Comparison of ENCODE assay signal across 7 mouse cellular contexts in genomic region chr1:25828971-25829920, GRCm38 (mm10). TPM values are rescaled to one million over a fixed set of nuclear protein-coding genes. Genes with fewer than 3 reads are reported as not detected.
DNase-seq lines count a peak whose midpoint lies in the region; ATAC-seq and TF ChIP-seq lines count a peak whose summit lies in the region.

TSS of gene Adgrb3 (minus strand) at chr1:25829707.

- intact Hi-C loops in left cerebral cortex, postnatal 10 days (cut with DNase I), result loop anchor here (5.0 to 10.0 kb wide), 4 partner anchors 132 to 1464 kb away; no protein-coding TSS in a partner anchor

- DNase-seq in brain, adult 2 months (ENCODE audit: low read depth, low spot score), result peak; percentile 84
- peak; percentile 63 for DNase-seq in forebrain, embryonic 14.5 days (ENCODE audit: low spot score)
- DNase-seq in left cerebral cortex, postnatal 10 days (ENCODE audit: extremely low spot score in 1 of 2, low spot score in 2 of 2), result peak; percentile 35 to 52
- DNase-seq in kidney, adult 11 months, result no peak

- TF ChIP-seq POLR2A in ES-Bruce4 (IDR thresholded peaks at IDR 0.05; ENCODE audit: insufficient read depth, low read length), result no peak

- no peaks in the 10 kb centered on the region for H3K9me3 ChIP-seq in ES-Bruce4 (replicated peaks; ENCODE audit: control insufficient read depth, insufficient read depth, low read length, poor library complexity, severe bottlenecking)
- no peaks in the 10 kb centered on the region for H3K9me3 ChIP-seq in forebrain, embryonic 14.5 days (replicated peaks; ENCODE audit: control insufficient read depth, low read length)
- H3K9me3 ChIP-seq in neural tube, embryonic 14.5 days (ENCODE audit: control insufficient read depth, low read length), result no peaks in the 10 kb centered on the region

- peak within 1 kb of the TSS; percentile 95 for H3K4me3 ChIP-seq in ES-Bruce4 (ENCODE audit: low read depth, low read length)
- peak within 1 kb of the TSS; percentile 63 for H3K4me3 ChIP-seq in forebrain, embryonic 14.5 days (ENCODE audit: low read depth, low read length)
- H3K4me3 ChIP-seq in neural tube, embryonic 14.5 days (ENCODE audit: low read depth, low read length), result peak within 1 kb of the TSS; percentile 53

- ATAC-seq in forebrain, embryonic 14.5 days, result peak; percentile 49
- ATAC-seq in neural tube, embryonic 14.5 days (ENCODE audit: low read depth), result peak; percentile 42
- ATAC-seq in activated CD4-positive, CD25-positive, alpha-beta regulatory T cell, adult 4 months, result no peak

- no peak within 1 kb of the TSS for H3K27ac ChIP-seq in ES-Bruce4 (ENCODE audit: insufficient read depth, low read length)
- H3K27ac ChIP-seq in forebrain, embryonic 14.5 days (ENCODE audit: low read depth, low read length), result peak within 1 kb of the TSS; percentile 89
- peak within 1 kb of the TSS; percentile 83 for H3K27ac ChIP-seq in neural tube, embryonic 14.5 days (ENCODE audit: low read depth, low read length)

- TF ChIP-seq CTCF in ES-Bruce4 (IDR thresholded peaks at IDR 0.05; ENCODE audit: low read depth, low read length), result no peak

- no peak for TF ChIP-seq EP300 in ES-Bruce4 (IDR thresholded peaks at IDR 0.05; ENCODE audit: insufficient read depth, low read depth, low read length)

- no peaks in the 10 kb centered on the region for H3K4me1 ChIP-seq in ES-Bruce4 (ENCODE audit: control insufficient read depth, insufficient read depth, low read length)
- peaks cover 24% of the 10 kb centered on the region for H3K4me1 ChIP-seq in forebrain, embryonic 14.5 days (ENCODE audit: control insufficient read depth, insufficient read depth, low read length)
- peaks cover 21% of the 10 kb centered on the region; the same call in 1 of the 2 replicates for H3K4me1 ChIP-seq in neural tube, embryonic 14.5 days (ENCODE audit: control insufficient read depth, insufficient read depth, low read length)

- no peaks in the 10 kb centered on the region for H3K36me3 ChIP-seq in ES-Bruce4 (ENCODE audit: control insufficient read depth, insufficient read depth, low read length, poor library complexity, severe bottlenecking)
- no peaks in the 10 kb centered on the region for H3K36me3 ChIP-seq in forebrain, embryonic 14.5 days (ENCODE audit: control insufficient read depth, insufficient read depth, low read length)
- no peaks in the 10 kb centered on the region for H3K36me3 ChIP-seq in neural tube, embryonic 14.5 days (ENCODE audit: control insufficient read depth, insufficient read depth, low read length)

- peak within 1 kb of the TSS; percentile 62 for H3K4me2 ChIP-seq in forebrain, embryonic 14.5 days (ENCODE audit: low read length)
- H3K4me2 ChIP-seq in neural tube, embryonic 14.5 days (ENCODE audit: low read depth, low read length), result peak within 1 kb of the TSS; percentile 61

- H3K27me3 ChIP-seq in ES-Bruce4 (ENCODE audit: control insufficient read depth, insufficient read depth, low read length, poor library complexity, severe bottlenecking), result no peaks in the 10 kb centered on the region
- H3K27me3 ChIP-seq in forebrain, embryonic 14.5 days (replicated peaks; ENCODE audit: control insufficient read depth, insufficient read depth, low read length), result no peaks in the 10 kb centered on the region
- no peaks in the 10 kb centered on the region for H3K27me3 ChIP-seq in neural tube, embryonic 14.5 days (ENCODE audit: control insufficient read depth, insufficient read depth, low read length)

- 1% methylated on average over 31 of the region's 32 CpGs for WGBS in forebrain, embryonic 14.5 days
- WGBS in neural tube, embryonic 14.5 days, result under 1% methylated on average over 32 of the region's 32 CpGs

- H3K9ac ChIP-seq in ES-Bruce4 (ENCODE audit: low read depth, poor library complexity, severe bottlenecking), result peak within 1 kb of the TSS; percentile 64
- H3K9ac ChIP-seq in forebrain, embryonic 14.5 days (ENCODE audit: low read length), result peak within 1 kb of the TSS; percentile 77
- peak within 1 kb of the TSS; percentile 72 for H3K9ac ChIP-seq in neural tube, embryonic 14.5 days (replicated peaks; ENCODE audit: low read depth, low read length)

RNA-seq across cellular contexts. Expression of gene Adgrb3, which starts in this region (rescaled TPM):
- 0.81 and 1.0 TPM in 2 replicates for polyA plus RNA-seq in ES-Bruce4 (2011; ENCODE audit: insufficient read depth, insufficient read length, low read depth, missing spikeins)
- 40.0 and 46.8 TPM in 2 replicates for polyA plus RNA-seq in forebrain, embryonic 14.5 days (2014; fragmentation: Nextera tagmentation; extraction: Ambion mirVana)
- total RNA-seq in left cerebral cortex, postnatal 10 days (2021), result 100 to 1,000 TPM; 150 to 156 TPM
- 63.3 and 71.2 TPM in 2 replicates for polyA plus RNA-seq in neural tube, embryonic 14.5 days (2014; fragmentation: Nextera tagmentation; extraction: Ambion mirVana)
- under 1 TPM in 1 of 2 experiments, not detected in 1; 0.12 TPM for polyA plus RNA-seq in activated CD4-positive, CD25-positive, alpha-beta regulatory T cell, adult 4 months (2017; shearing (Covaris generic))

Comparison
In these comparisons a context has a peak if more than half of its experiments do, and no peak if none do; other contexts are left out.
1. RNA of gene Adgrb3 (polyA plus RNA-seq): 63.3 to 71.2 TPM in neural tube, embryonic 14.5 days and 40.0 to 46.8 TPM in forebrain, embryonic 14.5 days; 0.81 to 1.0 TPM in ES-Bruce4 and 0.12 TPM in activated CD4-positive, CD25-positive, alpha-beta regulatory T cell, adult 4 months; every median in the first group is over 10 times any median in the second.
2. Peak in every context shown above with its lines, with median percentiles within 50 percentile points of each other: H3K4me3 ChIP-seq and H3K9ac ChIP-seq.